Mouse (Mus musculus) intestine, postnatal 0 days (tissue): ENCODE data around the gene Tmem120b. TPM values are rescaled to one million over a fixed set of nuclear protein-coding genes. Genes with fewer than 3 reads are reported as not detected.

Source experiments
- ATAC-seq: fragments of 200-750 bp; cut with Nextera tagmentation; 2 replicates; pipeline ENCODE4 v1.8.0; 2017; ENCODE audit warnings: mild to moderate bottlenecking, moderate TSS enrichment, moderate library complexity
- H3K27ac ChIP-seq: fragments of 300-500 bp; sonication (generic); 2 replicates; pipeline ENCODE4 v1.5.1; 2014; ENCODE audit warnings: mild to moderate bottlenecking, low read depth, low read length, moderate library complexity
- H3K27me3 ChIP-seq: fragments of 300-500 bp; sonication (generic); replicated peaks from 2 replicates; pipeline ENCODE4 v1.6.1; 2014; ENCODE audit warnings: low read length, mixed read lengths; ENCODE audit not compliant: control insufficient read depth, insufficient read depth
- H3K36me3 ChIP-seq: fragments of 300-500 bp; sonication (generic); 2 replicates; pipeline ENCODE4 v1.6.1; 2014; ENCODE audit warnings: mild to moderate bottlenecking, moderate library complexity; ENCODE audit not compliant: control insufficient read depth, insufficient read depth
- H3K4me1 ChIP-seq: fragments of 300-500 bp; sonication (generic); replicated peaks from 2 replicates; pipeline ENCODE4 v1.6.1; 2014; ENCODE audit warnings: antibody characterized with exemption, low read length, mixed read lengths; ENCODE audit not compliant: control insufficient read depth, insufficient read depth
- H3K4me2 ChIP-seq: fragments of 300-500 bp; sonication (generic); replicated peaks from 2 replicates; pipeline ENCODE4 v1.6.1; 2014; ENCODE audit warnings: low read depth, mild to moderate bottlenecking, moderate library complexity
- H3K4me3 ChIP-seq: fragments of 300-500 bp; sonication (generic); 2 replicates; pipeline ENCODE4 v1.5.1; 2014; ENCODE audit warnings: low read depth, low read length
- H3K9ac ChIP-seq: fragments of 300-500 bp; sonication (generic); 2 replicates; pipeline ENCODE4 v1.6.1; 2014; ENCODE audit warnings: mild to moderate bottlenecking, low read depth, low read length
- H3K9me3 ChIP-seq: fragments of 300-500 bp; sonication (generic); 2 replicates; pipeline ENCODE4 v1.6.1; 2016; ENCODE audit warnings: mixed run types; ENCODE audit not compliant: control insufficient read depth
- CTCF ChIP-seq: sonication (generic); IDR thresholded peaks from 2 replicates; pipeline ENCODE4 v1.5.1; 2016; ENCODE audit warnings: low read depth, mild to moderate bottlenecking, control low read depth, antibody characterized with exemption, moderate library complexity
- WGBS: fragments of 180-500 bp; shearing (Covaris S2); extraction: QIAGEN DNeasy Blood & Tissue Kit; methylation state at CpG from one replicate; pipeline ENCODE4 v1.1.7; 2014; 5-methylcytosine and 5-hydroxymethylcytosine counted together
- polyA plus RNA-seq: library from polyadenylated mRNA; unstranded; fragments of >200 nt; fragmentation: Nextera tagmentation; extraction: Ambion mirVana; gene quantifications from 2 replicates; pipeline ENCODE4 v1.2.1, GENCODE M21; 2015

Tmem120b gene
- polyA plus RNA-seq, 1 experiment from 2014 or later, result 3.2 TPM

DNA sequence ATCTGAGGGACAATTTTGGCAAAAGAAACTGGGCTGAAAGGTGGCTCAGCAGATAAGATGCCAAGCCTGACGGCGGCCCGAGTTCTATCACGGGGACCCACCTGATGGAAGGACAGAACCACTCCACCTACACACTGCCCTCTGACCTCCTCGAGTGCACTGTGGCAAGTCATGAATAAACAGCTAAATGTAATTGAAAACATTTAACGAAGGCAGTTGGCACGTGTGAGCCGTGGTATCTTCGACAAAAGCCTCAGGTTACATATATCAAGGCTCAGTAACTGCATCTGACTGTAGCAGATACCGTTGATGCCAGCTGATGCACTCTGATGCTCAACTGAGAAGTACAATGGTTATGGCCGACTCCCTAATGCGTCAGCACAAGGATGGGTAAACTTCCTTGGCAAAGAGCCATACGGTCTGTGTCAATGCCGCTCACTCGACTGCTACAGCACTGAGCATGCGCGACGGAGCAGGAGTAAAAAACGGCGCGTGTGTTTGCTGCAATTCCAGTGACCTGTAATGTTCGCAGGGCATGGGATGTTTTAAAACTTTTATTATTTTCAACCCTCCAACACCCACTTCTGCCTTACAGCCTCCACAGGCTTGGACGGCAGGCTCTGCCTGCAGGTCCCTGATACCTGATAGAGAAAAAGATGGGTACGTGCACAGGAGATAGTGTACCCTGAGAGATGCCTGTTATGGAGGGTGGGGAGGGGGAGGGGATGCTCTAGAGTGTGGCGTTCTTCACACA, 26.2 kb downstream of the Tmem120b start:
- 74% methylated on average over 25 of the region's 25 CpGs for WGBS
- no peak for ATAC-seq
- H3K4me1 ChIP-seq, result no peaks in the 10 kb centered on the region
- H3K36me3 ChIP-seq, result no peaks in the 10 kb centered on the region
- H3K4me3 ChIP-seq, result no peak overlapping the region
- H3K27ac ChIP-seq, result no peak overlapping the region
- no peaks in the 10 kb centered on the region for H3K27me3 ChIP-seq
- no peak overlapping the region for H3K9ac ChIP-seq
- no peaks in the 10 kb centered on the region for H3K9me3 ChIP-seq
- no peak overlapping the region for H3K4me2 ChIP-seq
- no peak for TF ChIP-seq CTCF

DNA sequence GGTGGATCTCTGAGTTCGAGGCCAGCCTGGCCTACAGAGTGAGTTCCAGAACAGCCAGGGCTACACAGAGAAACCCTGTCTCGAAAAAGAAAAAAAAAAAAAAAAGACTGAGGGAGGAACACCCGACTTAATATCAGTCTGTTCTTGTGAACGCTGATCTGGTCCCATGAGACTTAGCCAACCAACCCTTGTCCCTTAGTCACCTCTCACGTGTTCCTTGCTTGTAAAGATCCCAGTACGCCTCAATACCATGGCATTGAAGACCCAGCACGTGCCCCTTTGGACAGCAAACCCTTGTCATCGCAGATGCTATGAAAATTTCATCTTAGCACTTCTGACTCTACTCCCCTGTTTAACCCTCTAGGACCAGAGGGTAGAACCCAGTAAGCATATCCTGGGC, 28.1 kb downstream of the Tmem120b start:
- no peak for TF ChIP-seq CTCF
- Histone ChIP-seq H3K9me3 (no peaks in the 10 kb centered on the region), H3K27me3 (no peaks in the 10 kb centered on the region), H3K36me3 (no peaks in the 10 kb centered on the region), H3K4me3 (no peak overlapping the region), H3K27ac (no peak overlapping the region), H3K4me2 (no peak overlapping the region), H3K9ac (no peak overlapping the region), H3K4me1 (no peaks in the 10 kb centered on the region)
- no peak for ATAC-seq
- WGBS, result 91% methylated on average over 8 of the region's 8 CpGs

DNA sequence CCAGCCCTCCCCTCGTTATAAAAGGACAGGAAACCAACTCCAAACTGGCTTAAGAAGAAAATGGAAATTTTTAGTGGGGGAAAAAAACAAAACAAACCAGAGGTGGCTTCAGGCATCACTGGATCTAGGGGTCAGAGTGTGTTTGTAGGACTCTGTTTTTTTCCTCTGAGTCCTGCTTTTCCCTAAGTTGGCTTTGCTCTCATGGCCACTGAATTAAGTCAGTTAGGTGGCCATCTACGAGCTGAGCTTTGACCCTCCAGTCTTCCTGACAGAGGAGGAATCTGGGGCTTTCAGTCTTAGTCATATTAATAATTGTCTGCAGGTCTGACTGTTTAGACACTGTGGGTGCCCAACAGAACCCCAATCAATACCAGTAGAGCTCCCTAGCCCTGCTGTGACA, 30.3 kb downstream of the Tmem120b start:
- TF ChIP-seq CTCF, result no peak
- WGBS, result 91% methylated on average over 2 of the region's 2 CpGs
- no peaks in the 10 kb centered on the region for H3K36me3 ChIP-seq
- H3K27me3 ChIP-seq, result no peaks in the 10 kb centered on the region
- H3K4me2 ChIP-seq, result no peak overlapping the region
- no peaks in the 10 kb centered on the region for H3K9me3 ChIP-seq
- H3K4me3 ChIP-seq, result no peak overlapping the region
- no peak overlapping the region for H3K9ac ChIP-seq
- no peak for ATAC-seq
- no peak overlapping the region for H3K27ac ChIP-seq
- H3K4me1 ChIP-seq, result no peaks in the 10 kb centered on the region

DNA sequence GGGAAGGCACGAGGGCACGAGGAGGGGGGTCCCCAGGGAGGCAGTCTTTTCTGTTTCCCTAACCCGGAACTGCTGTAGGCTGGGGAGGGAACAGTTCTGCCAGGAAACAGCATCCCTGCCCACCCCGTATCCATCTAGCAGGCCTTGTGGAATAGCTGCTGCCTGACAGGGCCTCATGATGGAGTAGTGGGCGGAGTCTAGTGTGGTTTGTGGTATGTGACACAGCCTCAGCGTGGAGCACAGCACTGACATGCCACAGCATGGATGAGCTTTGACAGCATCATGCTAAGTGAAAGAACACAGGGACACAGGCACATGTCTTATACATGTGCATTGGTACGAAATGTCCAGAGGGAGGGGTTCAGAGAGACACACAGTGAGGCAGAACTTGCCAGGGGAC, 34.2 kb downstream of the Tmem120b start:
- no peaks in the 10 kb centered on the region for H3K36me3 ChIP-seq
- no peaks in the 10 kb centered on the region for H3K4me1 ChIP-seq
- H3K4me2 ChIP-seq, result no peak overlapping the region
- no peaks in the 10 kb centered on the region for H3K27me3 ChIP-seq
- H3K27ac ChIP-seq, result no peak overlapping the region
- TF ChIP-seq CTCF, result no peak
- WGBS, result 65% methylated on average over 7 of the region's 7 CpGs
- ATAC-seq, result no peak
- no peak overlapping the region for H3K9ac ChIP-seq
- no peak overlapping the region for H3K4me3 ChIP-seq
- H3K9me3 ChIP-seq, result no peaks in the 10 kb centered on the region

DNA sequence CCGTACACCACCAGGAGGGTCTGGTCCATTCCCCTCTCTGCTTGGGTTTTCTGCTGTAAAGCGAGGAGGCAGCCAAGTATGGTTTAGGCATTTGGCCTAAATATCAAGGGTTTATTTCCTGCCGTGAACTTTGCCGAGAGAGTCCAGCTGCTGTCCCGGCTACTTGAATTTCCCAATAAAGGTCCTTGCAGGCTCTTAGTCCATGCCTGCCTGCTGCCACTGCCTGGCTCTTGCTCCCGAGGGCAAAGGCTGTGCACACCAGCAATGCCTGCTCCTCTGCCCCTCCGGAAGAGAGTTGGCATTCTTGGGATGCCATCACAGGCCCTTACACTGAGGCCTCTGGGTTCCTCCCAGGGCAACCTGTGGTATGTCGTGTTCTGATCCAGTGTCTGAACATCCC, 35.3 kb downstream of the Tmem120b start:
- H3K27me3 ChIP-seq, result no peaks in the 10 kb centered on the region
- no peak for ATAC-seq
- H3K9me3 ChIP-seq, result no peaks in the 10 kb centered on the region
- no peak overlapping the region for H3K27ac ChIP-seq
- no peak overlapping the region for H3K4me3 ChIP-seq
- H3K9ac ChIP-seq, result no peak overlapping the region
- 56% methylated on average over 8 of the region's 8 CpGs for WGBS
- no peaks in the 10 kb centered on the region for H3K4me1 ChIP-seq
- TF ChIP-seq CTCF, result no peak
- no peaks in the 10 kb centered on the region for H3K36me3 ChIP-seq
- no peak overlapping the region for H3K4me2 ChIP-seq

DNA sequence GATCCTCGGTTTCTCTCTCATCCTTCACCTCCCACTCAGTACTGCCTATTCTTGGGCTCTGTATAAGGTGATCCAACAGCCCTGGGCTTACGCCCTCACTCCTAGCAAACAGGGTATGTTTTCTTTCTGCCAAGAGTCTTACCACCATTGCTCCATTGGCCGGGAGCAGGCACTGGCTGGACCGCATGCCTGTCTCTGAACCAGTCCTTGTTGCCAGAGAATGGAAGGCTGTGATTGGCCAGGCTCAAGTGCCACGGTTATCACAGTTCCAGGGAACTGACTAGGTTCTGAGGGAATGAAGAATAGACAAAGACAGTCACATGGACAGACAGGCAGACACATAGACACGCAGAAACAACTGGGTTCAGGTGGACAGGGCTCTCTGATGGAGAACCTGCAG, 36.6 kb downstream of the Tmem120b start:
- Histone ChIP-seq H3K4me1 (no peaks in the 10 kb centered on the region), H3K9ac (no peak overlapping the region), H3K27ac (no peak overlapping the region), H3K36me3 (no peaks in the 10 kb centered on the region), H3K27me3 (no peaks in the 10 kb centered on the region), H3K4me3 (no peak overlapping the region), H3K4me2 (no peak overlapping the region), H3K9me3 (no peaks in the 10 kb centered on the region)
- WGBS, result 76% methylated on average over 6 of the region's 6 CpGs
- no peak for ATAC-seq
- TF ChIP-seq CTCF, result no peak
